Mouse (Mus musculus) adrenal gland (tissue): ENCODE results near the gene C1galt1.

Experiments used
- intact Hi-C: fragments of 180-260 bp; cut with DNase I; formaldehyde crosslinking; loops from one replicate; pipeline ENCODE4 v1.15.1; 2025
- long read RNA-seq, 2 experiments: library from polyadenylated mRNA; unstranded; transcript quantifications; one replicate each; pipeline ENCODE4 v2.0.0; 2020; ENCODE audit warnings: borderline replicate concordance in 1 of 2; ENCODE audit not compliant: insufficient replicate concordance in 1 of 2

Gene C1galt1
- long read RNA-seq, experiment 1, partial matches to known transcripts, result 0 of 1 reads
- long read RNA-seq, experiment 1, other reads (novel, unspliced or antisense), result 1 of 1 reads
- long read RNA-seq, experiment 2, result 0 reads

DNA sequence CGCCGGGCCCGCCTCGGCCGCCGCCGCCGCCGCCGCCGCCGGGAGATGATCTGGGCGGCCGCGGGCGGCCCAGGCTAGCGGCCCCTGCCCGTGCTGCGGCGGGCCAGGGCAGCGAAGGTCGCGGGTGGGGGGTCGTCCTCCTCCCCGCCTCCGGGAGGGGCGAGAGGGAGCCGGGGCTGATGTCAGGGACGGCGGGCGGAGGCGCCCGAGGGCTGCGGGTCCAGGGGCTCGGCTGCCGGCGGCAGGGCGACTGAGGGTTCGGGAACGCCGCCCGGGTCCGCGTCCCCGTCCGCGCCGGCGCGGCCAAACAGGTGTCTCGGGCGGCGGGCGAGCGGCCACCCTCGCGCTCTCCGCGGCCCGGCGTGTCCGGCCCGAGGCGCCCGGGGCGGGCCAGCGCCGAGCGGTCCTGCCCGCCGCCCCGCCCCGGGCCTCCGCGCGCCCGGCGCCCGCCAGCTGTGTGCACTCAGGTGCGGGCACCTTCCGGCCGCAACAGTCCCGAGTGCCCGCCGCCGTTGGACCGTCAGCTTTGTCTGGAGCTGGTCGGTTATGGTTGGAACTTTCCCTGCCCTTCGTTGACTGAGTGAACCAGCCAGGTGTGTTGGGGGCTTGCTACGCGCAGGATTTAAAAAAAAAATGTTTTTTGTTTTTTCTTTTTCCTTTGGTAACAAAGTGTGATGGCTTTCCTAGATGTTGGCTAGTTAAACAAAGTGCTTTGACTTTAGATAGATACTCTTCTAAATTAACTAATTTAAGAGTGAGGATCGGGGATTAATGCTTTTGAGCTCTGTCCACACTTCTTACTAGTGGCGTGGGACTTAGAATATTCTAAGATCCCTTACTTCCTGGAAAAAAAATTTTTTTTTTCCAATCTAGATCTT, at the start of gene C1galt1:
Gene C1galt1 (plus strand): TSS at position 41 of the 878 bp plus-strand sequence.
- intact Hi-C loops, result loop anchor here (5.0 to 10.0 kb wide), 2 partner anchors 108 to 150 kb away; no protein-coding TSS in a partner anchor

DNA sequence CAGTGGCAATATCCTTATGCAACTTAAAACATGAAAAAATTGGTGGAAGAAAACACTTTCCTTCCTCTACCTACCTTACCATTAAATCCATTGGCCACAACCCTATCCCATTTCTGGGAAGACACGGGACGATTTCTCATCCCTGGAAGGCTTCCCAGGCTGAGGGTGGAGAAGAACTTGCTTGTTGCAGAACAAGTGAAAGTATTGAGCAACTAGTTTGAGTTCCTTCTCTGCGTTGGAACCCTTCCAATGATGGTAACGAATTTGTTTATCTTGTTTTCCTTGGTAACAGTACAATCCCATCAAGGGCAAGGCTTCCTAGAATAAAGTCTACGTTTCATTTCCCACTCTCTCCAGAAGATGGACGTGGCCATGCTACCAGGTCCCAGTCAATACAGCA, 44.7 kb upstream of the C1galt1 start:
- intact Hi-C loops, result no loop called here

DNA sequence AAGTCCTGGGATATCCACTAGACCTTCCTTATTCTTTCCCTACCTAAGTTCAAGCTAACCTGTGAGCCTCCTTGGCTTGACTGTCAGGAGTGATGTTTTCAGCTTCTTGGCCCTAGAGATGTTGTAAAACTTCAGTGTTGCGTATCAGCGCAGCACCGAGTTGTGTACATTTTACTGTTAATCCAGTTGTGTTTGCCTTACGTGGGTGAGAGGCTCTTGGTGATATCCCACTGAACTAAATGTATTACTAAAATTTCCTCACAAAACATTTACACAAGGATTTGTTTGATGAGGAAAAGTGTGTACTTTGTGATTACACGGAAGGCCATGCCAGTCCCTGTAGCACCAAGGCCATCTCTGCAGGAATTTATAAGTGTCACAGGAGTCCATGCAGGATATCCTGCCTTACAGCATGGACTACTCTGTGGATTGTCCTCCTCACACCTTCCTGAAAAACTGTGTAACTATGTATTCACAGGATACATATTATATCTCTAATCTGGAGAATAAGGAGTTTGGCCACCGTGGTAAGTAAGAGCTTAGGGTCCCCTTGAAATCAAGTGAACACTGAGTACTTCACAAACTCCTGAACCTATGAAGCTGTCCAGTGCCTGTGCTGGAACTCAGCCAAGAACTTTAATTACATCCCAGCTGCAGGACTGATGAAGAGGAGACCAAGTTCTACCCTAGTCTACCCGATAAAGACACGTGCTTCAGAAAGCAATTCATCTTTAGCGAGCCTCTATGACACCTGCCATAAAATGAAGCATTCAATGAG, 40.7 kb upstream of the C1galt1 start:
- intact Hi-C loops, result no loop called here

DNA sequence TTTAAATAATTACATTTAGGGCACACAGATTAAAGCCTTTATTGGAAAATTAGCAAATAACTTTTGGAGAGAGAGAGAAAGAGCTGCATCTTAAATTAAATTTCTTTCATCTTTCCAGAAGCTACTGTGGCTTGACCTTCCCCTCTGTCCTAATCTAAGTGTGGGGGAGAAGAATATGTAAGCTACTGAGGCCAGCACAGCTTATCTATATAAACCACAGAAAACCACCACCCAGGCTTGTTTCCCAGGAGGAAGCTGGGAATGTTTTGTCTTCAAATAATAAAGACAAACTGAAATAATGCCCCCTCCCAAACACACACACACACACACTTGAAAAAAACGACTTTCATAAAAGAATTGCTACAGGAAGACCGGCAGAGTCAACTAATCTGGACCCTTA, 30.5 kb upstream of the C1galt1 start:
- intact Hi-C loops, result no loop called here

DNA sequence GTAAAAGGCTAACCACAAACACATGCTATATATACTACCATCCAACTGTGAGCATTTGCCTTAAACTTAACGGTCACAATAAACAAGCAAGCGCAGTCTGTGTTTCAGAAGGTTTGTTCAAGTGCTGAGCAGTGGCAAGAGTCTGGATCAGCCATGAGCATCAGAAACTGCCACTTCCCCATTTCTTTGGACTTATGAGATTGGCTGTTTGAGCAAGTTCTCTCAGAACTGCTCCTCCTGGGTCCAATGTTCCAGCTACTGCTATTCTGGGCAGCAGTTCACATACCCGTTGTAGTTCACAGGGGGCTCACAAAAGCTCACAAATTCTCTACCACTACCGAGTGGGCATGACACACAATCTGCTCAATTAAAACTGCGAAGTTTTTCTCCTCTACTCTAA, 28.4 kb upstream of the C1galt1 start:
- intact Hi-C loops, result no loop called here

DNA sequence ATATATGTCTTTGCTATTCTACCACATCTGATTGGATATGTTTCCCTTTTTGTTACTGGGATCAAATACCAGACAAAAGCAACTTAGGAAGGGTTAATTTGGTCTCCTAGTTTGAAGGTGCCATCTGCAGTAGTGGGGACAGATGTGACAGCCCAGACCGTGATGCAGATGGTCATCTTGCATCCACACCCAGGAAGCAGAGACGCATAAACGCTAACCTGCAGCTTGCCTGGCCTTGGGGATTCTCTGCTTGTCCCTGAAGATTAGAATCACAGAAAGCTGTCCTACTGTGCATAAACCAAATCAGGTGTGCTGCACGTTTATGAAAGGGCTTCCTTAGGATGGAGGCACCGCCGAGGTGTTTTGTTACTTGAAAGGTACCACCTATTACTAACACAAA, 22.0 kb upstream of the C1galt1 start:
- intact Hi-C loops, result no loop called here

DNA sequence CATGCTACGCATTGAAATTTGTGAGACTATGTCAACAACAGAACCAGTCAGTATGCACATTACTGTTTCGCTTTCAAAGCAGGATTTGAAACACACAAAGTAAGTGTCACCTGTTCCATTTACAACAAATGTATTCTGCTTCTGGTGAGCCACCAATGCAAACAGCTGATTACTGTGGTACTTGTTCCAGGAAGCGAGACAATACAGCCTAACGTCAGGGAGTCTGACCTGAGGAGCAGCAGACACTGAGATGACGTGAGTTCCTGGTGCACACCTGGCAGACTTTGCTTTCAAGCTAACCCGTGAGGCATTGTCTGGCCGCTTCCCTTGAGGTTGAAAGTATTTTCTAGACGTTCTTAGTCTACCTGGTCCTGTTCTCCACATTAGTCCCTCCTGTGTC, 13.8 kb upstream of the C1galt1 start:
- intact Hi-C loops, result no loop called here

DNA sequence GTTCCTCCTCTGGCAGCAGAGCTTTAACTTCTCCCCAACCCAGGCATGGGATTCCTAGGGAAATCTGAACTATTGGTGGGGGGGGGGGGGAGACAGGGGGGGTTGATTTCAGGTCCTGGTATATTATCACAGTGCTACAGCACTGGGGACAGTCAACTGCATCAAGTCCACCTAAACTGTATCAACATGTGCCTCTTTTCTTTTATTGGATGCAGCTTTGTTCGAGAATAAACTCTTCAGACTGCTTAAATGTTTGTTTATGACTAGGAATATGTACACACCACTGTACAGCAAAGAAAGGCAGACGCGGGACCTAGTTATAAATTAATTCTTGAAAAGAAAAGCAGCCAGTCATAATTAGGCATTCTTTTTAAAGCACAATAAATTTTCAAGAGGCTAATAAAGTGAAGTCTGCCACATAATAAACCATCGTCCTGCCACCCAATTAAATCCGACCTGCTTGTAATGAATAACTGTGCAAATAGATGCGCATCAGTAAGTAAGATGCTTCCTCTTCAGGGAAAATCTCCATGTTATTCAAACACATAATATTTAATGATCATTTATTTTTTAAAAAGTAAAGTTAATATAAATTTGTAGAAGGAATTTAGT, 12.0 kb upstream of the C1galt1 start:
- intact Hi-C loops, result no loop called here

DNA sequence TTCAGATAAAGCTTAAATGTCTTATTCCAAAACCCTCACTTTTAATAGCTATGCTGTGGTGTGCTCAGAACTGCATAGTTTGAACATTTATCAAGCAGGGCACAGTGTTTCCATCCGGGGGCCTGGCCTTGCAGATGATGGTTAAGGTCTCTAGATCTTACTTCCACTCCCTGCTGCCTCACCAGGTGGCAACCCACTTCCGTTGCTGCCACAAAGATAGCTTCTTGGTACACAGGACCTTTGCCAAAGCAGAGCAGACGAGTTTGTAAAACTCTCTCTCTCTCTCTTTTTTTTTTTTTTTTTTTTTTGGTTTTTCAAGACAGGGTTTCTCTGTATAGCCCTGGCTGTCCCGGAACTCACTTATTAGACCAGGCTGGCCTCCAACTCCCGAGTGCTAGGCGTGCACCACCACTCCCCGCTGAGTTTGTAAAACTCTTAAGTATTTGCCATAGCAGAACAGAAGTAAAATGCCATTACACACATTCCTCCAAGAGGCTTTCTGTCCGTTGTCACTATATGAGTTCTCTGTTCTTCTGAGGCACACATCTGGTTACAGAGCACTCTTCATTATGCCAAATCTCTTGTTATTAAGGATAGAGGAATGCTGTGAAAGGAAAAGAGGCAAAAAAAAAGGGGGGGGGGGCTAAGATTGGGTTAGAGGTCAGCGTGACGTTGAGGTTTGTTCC, 773 bp upstream of the C1galt1 start:
- intact Hi-C loops, result loop anchor here (5.0 to 10.0 kb wide), 2 partner anchors 107 to 151 kb away; no protein-coding TSS in a partner anchor

DNA sequence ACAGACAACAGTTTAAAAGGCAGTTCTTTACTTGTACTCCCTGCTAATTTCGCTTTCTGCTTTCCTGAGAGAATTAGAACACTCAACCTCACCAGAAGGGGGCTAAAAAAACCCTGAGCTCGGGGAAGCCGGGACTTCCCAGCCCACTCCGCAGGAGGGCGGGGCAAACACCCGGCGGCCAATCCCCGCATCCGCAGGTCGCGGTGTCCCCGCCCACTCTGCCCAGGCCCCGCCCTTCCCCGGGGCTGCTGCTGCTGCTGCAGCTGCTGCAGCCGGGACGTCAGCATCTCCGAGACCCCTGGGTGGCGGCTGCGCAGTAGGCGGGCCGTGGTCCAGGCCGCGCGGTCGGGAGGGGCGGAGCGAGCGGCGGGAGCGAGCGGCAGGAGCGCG, 235 bp upstream of the C1galt1 start:
- intact Hi-C loops, result loop anchor here (5.0 to 10.0 kb wide), 2 partner anchors 107 to 150 kb away; no protein-coding TSS in a partner anchor

DNA sequence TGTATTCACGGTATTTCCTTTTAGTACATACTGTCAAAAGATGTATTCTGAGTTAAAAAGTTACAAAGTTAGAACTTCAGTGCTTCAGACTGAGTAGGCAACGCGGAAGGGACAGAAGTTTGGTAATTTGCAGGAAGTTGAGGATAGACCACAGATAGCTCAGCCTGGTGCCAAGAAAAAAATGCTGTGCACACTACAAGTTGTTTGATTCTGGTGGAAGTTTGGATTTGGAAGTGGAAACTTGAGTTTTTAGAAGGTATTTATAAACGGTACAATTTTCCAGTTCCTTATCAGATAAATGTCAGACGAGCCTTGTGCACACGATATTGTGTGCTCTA, 1.0 kb downstream of the C1galt1 start:
- intact Hi-C loops, result loop anchor here (10.0 kb wide), 1 partner anchor 149 kb away; no protein-coding TSS in a partner anchor

DNA sequence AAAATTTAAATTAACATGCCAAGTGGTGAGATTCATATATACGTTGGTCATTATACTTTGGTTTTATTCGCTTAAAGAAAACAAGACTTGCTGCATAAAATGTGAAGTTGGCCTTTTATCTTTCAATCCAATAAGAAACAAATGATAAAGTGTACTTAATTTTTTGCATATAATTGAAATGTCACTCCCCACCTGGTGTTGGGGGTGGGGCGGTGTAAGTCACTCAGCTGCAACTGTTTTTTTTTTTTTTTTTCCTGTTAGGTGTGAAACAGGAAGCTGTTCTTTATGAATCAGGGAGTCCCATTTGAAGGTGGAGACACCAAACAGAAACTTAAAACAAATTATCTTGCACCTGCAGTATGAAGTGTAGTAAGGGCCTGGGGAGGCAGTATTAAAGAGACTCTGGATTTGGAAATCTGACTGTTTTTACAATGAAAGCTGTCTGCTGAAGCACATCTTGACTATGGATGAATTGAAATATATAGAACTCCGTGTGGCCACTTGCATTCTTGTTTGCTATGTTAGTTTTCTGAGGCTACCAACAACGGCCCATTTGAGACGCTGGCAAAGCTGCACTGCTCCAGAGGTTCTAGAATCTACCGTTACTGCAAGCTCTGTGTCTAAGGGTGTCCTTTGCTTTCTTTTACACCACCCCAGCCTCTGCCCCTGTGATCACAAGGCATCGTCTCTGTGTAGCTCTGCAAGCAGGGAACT, 2.2 kb downstream of the C1galt1 start:
- intact Hi-C loops, result loop anchor here (10.0 kb wide), 1 partner anchor 148 kb away; no protein-coding TSS in a partner anchor

DNA sequence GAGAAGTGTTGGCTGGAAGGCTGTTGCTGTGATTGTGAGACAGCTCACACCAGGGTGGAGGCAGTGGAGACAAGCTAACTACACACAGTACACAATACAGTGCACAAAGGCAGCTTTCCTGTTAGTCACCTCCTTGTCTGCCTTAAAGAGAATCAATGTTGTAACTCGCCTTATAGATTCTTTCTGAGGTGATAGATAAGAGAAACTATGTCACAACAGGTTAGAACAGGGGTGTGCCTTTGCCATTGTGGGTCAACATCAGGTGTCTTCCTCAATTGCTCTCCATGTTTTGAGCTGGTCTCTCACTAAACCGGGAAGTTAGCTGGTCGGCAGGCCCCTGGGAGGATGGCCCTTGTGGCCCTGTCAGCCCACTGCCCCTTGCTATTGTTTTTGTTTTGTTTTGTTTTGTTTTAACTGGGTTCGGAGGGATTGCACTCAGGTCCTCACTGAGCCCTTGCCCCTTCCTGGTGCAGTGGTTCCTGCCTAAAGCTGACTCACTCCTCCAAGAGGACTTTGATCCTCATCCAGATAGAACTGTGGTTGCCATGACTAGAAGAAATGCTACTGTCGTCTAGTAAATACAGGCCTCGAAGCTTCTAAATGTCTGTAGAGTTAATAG, 3.4 kb downstream of the C1galt1 start:
- intact Hi-C loops, result loop anchor here (10.0 kb wide), 1 partner anchor 147 kb away; no protein-coding TSS in a partner anchor

DNA sequence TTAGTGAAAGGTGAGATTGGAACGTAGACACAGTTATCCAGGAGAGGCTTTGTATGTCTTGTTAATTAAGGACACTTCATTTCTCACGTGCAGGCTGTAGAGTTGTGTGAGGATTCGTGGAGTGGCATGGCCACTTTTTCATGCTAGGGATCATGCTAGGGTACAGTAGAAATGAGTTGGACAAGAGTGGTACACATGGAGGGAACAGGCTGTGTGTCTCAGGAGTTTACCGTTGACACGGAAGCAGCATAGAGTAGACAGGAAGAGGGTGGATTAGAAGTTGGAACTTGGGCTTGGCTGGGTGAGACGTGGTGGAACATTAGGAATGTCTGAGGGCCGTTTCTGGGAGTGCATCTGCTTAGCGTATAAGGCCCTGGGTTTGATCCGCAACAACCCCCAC, 4.1 kb downstream of the C1galt1 start:
- intact Hi-C loops, result loop anchor here (10.0 kb wide), 1 partner anchor 146 kb away; no protein-coding TSS in a partner anchor

DNA sequence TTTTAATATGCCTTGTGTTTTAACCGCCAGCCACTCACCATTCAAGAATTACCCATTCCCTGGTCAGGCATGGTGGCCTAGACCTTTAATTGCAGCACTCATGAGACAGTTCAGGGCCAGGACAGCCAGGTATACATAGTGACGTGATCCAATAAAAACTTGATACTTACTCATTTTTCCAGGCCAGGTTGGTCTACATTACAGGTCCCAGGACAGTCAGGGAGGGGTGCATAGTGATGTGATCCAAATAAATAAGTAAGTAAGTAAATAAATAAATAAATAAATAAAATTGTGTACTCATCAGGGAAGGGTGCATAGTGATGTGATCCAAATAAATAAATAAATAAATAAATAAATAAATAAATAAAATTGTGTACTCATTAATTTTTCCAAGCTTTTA, 6.4 kb downstream of the C1galt1 start:
- intact Hi-C loops, result no loop called here

DNA sequence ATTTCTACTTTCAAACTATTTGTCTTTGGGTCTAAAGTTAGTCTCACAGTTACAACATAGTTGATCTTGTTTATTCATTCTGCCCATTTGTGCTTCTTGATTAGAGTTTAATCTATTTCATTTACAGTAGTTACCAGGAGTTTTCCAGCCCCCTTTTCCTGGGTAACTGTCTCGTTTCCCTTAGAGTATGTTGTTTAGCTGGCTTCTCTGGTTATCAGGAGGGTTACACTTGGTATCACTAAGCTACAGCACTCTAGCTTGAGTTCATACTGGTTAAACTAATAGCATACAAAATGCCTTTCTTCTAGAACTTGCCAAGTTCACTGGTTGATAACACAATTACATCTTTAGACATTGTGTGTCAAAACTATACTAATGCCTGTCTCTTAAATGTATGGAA, 8.3 kb downstream of the C1galt1 start:
- intact Hi-C loops, result no loop called here

DNA sequence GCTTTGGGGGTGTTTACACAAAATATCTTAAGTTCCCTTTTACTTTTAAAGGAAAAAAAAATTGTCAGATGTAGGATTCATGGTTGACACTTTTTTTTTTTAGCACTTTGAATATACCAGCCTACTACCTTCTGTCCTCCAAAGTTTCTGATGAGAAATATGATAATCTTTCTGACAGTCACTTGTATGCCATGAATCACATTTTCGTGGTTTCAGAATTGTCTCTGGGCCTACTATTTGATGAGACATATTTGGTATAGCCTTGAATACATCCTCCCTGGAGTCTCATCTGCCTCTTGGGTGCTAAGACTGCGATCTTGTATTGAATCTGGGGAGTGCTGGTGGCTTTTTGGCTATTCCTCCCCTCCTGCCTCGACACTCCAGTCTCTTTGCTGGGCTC, 8.8 kb downstream of the C1galt1 start:
- intact Hi-C loops, result no loop called here

DNA sequence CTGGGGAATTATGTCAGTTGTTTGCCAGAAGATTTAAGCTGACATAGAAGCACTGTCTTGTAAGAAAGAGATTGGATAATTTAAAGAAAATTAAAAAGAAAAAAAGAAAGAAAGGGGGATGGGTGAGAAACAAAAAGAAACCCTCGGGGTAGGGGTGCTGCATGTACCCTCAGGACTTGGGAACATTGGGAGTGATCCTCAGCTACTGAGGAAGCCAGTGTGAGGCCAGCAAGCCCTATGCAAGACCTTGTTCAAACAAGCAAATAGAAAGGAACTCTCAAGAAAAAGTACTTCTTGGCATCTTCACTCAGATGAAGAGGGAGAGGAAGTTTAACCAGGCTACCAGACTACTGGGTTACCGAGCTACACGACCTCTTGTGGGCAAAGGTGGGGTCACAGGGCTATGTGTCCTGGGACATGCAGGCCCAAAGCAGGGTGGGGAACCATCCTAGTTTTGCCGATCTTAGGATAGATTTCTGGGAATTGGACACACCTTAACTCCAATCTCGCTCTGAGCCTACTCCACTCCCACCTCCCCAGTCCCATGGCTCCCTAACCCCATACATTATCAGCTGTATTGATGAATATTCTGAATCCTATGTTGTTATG, 12.1 kb downstream of the C1galt1 start:
- intact Hi-C loops, result no loop called here
